Mouse (Mus musculus) T-helper 17 cell (primary cell): ENCODE measurements around the gene Olfr1436.
"Not testable (repeated sequence)": the region's sequence is repeated elsewhere in the genome, so short reads cannot be mapped to it uniquely, and the experiment has no call there.

Source experiments
- in situ Hi-C, 2 experiments: fragments of 300-600 bp; cut with MboI, MseI; formaldehyde crosslinking; loops; 1 replicate in 1 of 2; 2 replicates in 1 of 2; pipeline ENCODE4 v1.15.1; 2025; ENCODE audit warnings: high pct_unique_total_duplicates in 2 of 2

Olfr1436 gene

GRCm38 (mm10) chr19:12299030-12299429, at the start of gene Olfr1436:
Gene Olfr1436 (minus strand): TSS chr19:12299130.
- in situ Hi-C loops, result not testable (repeated sequence)

GRCm38 (mm10) chr19:12335810-12336209, 36.9 kb upstream of the Olfr1436 start, which contains the start of gene Olfr1438-ps1:
Gene Olfr1438-ps1 (minus strand): TSS chr19:12335910.
- in situ Hi-C loops, result no loop called here

DNA sequence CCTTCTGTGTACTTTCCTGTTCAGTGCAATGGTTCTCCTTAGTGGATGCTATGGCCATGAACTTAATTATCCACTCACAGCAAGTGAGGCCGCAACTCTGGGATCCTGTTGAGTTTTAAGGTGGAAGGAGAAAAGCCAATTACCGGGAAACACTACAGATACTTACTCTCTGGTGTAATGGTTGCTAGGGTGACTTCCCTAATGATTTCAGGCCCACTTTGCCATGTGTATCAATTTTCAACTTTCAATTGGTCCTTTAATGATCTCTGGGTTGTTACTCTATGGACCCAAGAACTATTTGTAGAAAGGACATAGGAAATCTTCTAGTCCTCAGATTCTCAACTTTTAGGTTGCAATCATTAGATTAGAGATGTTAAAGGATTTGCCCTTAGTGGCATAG, 26.1 kb upstream of the Olfr1436 start, which contains the start of gene Olfr1437:
TSS of gene Olfr1437 (minus strand) at position 101 of the 400 bp plus-strand sequence.
- in situ Hi-C loops, result no loop called here

DNA sequence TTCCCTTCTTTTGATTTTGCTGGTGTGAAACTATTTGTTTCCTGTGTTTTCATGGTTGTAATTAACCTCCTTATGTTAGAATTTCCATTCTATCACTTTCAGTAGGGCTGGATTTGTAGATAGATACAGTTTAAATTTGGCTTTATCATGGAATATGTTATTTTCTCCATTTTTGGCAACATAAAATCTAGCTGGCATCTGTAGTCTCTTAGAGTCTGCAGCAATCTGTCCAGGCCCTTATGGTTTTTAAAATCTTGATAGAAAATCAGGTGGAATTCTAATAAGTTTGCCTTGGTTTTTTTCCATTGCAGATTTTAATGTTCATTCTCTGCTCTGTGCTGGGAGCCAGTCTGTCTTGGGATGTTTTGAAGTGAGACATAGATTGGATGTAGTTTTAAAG, 6.0 kb downstream of the Olfr1436 start:
- in situ Hi-C loops, result no loop called here

GRCm38 (mm10) chr19:12279554-12279953, 19.4 kb downstream of the Olfr1436 start, which contains the start of gene Olfr1434:
Gene Olfr1434 (plus strand): TSS chr19:12279854.
- in situ Hi-C loops, result no loop called here

DNA sequence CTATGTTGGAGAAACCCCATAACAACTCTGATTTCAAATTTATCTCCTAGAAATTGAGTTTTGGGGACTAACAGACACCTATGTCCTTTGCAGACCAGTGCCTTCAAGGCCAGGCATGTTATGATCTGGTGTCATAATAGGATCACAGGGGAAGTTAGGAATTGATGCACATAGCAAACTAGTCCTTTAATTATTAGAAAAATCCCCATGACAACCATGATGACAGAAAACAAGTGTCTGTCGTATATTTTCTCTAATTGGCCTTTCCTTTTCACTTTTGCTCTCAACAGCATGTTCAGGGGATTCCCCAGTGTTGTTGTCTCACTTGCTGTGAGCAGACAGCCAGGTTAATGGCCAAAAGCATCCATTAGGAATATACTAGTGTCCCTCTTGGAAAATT, 38.2 kb downstream of the Olfr1436 start, which contains the start of gene Olfr235:
TSS of gene Olfr235 (plus strand) at position 301 of the 400 bp plus-strand sequence.
- in situ Hi-C loops, result no loop called here
